Mouse (Mus musculus) neural tube, embryonic 10.5 days (tissue): ENCODE measurements at regions not wholly inside any gene's neighbourhood (a gene's known extent, or its start where the extent isn't known, plus 50 kb on each side); places are given as distances from the start of the nearest gene placed in this dataset.

ENCODE experiments used
- DNase-seq: peaks from one replicate; pipeline ENCODE4 v3.0.0-alpha.2; 2017; ENCODE audit warnings: low spot score; ENCODE audit errors: extremely low spot score

- DNase-seq: no peak
These were observed 211.7 kb upstream of the Ntm start for GRCm38 (mm10) chr9:30174646-30175045.

- DNase-seq: no peak
These were observed 212.4 kb upstream of the Ntm start for GRCm38 (mm10) chr9:30175376-30175775.

DNA sequence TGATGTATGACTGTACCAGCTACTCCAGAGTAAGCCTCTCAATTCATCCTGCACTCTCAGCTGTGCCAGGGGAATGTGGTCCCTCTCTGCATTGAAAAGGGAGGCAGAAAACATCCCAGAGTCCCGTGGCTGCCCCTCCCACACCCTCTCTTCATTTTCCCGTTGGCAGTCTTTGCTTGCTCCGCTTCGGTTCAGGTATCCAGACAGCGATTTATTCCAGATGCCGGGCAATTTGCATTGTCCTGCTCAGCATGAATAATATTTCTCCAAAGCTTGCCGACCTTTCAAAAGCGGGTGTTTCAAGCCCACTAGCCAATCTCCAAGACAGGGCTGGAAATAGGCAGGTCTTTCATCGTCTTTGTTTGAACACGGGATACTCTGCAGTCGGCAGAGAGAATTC lies 220.5 kb upstream of the Ntm start:
- DNase-seq: no peak

GRCm38 (mm10) chr9:30184996-30185763 lies 222.2 kb upstream of the Ntm start:
- DNase-seq: no peak

- no peak for DNase-seq
These were observed 223.3 kb upstream of the Ntm start for GRCm38 (mm10) chr9:30186261-30186660.

- no peak for DNase-seq
These were observed 227.1 kb upstream of the Ntm start for GRCm38 (mm10) chr9:30190078-30190477.

DNA sequence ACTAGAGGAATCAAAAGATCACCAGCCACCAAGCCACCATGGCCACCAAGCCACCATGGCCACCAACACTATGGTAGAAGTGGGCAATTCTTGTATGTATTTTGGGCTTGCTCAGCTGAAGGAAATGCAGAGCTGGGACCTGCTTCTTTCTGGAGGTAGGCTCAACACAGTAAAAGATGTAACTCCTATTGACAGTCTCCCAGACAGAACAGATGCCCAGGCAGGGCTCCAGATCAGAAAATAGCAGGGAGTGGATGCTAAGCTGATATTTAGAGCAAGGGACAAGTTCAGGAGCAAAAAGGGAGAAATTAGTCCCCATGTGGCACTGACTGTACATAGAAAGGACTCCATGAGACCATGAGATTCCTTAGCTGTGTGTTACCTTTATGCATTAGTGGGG lies 228.2 kb upstream of the Ntm start:
- DNase-seq: no peak

DNA sequence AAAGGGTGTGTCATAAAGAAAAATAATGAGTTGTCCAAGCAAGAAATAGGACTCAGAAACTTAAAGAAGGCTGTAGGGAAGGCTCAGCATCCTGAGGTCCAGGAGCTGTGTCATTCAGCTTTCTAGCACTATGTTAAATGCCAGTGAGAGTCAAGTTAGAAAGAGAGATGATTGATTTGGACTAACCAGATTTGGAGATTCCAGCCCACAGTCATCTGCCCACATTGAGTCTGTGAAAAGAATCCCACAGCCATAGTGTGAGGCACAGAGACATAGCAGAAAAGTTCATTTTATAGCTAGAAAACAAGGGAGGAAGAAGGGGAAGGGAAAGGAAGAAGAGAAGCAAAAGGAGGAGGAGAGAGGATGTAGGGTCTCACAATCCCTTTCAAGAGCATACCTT lies 229.0 kb upstream of the Ntm start:
- DNase-seq: no peak

DNA sequence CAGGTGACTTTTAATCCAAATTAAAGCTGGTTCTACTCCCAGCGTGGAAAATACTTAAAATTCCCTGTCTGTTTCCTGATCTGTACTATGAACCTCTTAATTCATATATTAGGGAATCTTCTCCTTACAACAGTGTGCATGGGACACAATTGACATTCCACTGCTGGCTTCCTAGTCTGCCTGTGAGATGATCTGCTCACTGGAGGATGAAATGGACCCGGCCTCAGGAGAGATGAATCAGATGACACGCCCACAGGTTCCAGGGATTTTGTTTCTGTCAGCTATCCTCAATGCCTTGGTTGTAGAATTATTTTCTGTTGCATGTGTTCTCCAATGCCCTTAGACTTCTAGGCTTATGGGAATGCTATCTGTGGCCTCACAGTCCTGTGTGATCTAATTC lies 231.9 kb upstream of the Ntm start:
- no peak for DNase-seq

GRCm38 (mm10) chr9:30202411-30202810 lies 224.5 kb upstream of the Snx19 start:
- DNase-seq: no peak

DNA sequence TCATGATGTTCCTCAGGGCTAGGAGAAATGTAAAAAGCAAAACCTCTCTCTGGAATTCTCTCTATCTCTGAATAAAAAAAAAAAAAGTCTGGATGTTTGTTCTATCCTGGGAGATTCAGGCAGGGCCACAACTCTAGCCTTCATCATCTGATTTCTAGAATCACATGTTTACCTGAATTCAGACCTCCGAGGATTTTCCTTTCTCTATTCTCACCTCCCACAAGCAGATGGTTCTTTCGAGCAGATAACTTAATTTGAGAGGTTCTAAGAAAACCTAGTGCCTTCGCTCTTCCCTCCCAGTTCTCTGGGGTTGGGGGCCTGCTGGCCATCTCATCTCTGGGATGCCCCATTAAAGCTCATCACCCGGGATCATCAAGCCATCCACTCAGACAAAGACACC lies 219.3 kb upstream of the Snx19 start:
- DNase-seq: no peak

DNA sequence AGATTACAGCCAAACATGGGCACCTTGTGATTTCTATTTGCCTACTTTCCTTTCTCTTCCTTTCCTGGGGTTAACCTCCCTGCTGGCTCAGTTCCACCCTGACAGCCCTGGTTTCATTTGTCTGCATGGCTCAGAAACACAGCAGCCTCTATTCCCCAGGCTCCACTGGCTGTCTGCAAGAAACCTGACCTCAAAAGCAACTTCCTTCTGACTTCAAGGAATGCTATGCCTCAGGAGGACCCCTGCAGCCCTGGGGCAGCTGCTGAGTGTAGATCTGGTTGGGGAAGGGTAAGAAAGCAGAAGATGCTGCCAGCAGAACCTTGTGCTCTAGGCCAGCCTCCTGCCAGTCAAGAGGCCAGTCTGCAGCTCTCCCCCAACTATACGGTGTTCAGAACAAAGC lies 217.1 kb upstream of the Snx19 start:
- peak; percentile 13 for DNase-seq

- DNase-seq: no peak
These were observed 214.3 kb upstream of the Snx19 start for GRCm38 (mm10) chr9:30212471-30213075.

DNA sequence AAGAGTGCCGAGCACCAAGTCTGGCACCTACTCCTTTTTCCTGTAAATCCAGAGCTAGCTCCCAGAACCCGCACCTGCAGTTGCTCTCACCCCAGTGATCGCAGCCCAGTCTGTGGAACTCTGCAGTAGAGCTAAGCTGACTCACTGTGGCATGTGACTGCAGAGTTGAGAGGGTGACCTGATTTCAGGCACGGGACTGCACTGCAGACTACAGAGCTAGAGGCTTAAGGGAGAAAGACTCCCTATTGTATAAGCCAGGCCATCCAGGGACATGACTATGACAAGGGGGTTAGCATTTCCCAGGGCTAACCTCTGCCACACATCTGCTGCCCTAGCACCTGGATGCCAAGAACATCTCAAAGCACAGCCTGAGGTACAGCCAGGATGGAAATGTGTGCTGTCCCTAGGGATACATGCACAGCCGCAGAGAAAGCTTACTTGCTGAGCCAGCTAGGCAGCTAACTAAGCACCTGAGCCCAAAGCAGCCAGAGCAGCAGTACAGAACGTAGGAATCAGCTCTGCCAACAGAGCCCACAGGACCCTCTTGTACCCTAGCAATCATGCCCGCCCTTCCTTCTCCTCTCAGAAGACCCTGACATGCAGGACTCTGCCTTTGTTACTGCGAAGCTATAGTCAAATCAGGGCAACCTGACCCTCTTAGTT lies 192.3 kb upstream of the Snx19 start:
- DNase-seq: no peak

DNA sequence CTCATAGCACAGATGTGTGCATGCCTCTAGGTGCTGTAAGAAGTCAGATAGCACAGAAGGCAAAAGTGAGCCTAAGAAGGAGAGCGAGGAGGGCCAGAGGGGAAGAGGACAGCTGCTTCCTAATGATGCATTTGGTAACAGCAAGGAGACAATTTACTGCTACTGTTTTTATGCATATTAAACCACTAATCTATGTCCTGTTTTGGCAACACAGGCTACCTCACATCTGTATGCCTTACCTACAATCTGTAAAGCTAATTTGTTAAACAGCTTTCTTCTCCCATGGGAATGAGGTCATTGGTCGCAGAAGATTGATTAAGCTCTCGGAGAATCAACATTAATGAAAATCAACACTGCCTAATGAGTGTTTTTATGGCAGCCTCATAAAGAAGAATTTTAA lies 191.1 kb upstream of the Snx19 start:
- DNase-seq: no peak

GRCm38 (mm10) chr9:30242107-30242506 lies 184.8 kb upstream of the Snx19 start:
- no peak for DNase-seq

DNA sequence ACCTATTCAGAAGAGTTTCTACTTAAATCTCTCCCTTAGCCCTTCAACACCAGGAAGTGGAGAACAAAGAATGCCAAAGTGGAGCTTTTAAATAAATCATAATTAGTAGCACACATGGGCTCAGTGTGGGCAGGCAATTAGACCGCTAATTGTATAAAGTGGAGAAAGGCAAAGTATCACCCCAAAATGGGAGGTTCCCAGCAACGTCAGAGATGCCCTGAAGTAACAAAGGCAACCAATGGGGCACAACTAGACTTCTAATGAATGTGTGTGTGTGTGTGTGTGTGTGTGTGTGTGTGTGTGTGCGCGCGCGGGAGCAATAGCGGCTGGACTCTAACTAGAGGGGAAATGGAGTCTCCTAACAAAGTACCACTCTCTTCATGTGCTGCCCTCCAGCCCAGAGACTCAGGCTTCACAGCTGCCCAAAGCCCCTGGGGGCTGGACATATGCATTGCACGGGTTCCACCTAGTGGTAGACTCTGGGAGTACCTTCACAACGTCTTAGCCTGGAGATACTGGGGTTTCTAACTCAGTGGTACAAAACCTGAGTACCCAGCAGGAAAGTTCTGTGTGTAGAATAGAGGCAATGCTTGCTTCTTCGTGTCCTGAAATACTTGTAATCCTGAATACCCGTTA lies 162.3 kb upstream of the Snx19 start:
- peak; percentile 83 for DNase-seq

DNA sequence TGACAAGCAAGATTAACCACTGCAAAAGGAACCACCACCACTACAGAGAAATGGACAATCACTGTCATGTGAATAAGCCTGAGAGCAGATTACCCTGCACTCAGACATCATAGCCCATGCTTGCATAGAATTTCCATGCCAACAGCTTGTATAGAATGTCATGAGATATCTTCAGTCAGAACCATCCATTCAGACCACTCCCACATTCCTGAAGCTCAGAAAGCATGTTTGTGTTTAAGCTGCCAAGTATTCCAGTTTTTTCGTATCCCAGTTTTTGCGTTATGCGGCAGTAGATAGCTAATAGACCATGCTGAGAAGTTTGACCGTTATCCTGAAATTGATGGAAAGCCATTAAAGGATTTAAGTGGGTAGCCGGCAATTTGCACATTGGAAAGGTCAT lies 155.8 kb upstream of the Snx19 start:
- DNase-seq: no peak

GRCm38 (mm10) chr9:30273836-30274235 lies 153.1 kb upstream of the Snx19 start:
- no peak for DNase-seq

- DNase-seq: no peak
These were observed 148.7 kb upstream of the Snx19 start for GRCm38 (mm10) chr9:30278231-30278630.

- DNase-seq: no peak
These were observed 143.7 kb upstream of the Snx19 start for GRCm38 (mm10) chr9:30283080-30283770.

DNA sequence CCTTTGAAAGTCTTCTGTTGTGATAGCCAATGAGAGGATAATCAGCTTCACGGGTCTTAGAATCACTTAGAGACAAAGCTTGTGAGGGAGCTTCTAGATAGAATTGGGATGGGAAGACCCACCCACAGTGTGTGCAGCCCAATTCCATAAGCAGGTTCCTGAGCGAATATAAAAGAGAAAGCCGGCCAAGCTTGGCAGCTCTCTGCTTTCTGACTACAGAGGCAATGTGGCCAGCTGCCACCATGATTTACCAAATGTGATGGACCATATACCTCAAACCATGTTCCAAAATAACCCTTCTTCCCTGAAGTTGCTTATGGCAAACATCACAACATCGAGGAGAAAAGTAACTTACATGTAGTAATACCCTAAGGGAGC lies 143.1 kb upstream of the Snx19 start:
- no peak for DNase-seq
